Mouse (Mus musculus): Measurements from ENCODE around the gene Ankrd13c. TPM values are rescaled to one million over a fixed set of nuclear protein-coding genes. Genes with fewer than 3 reads are reported as not detected.

Gene Ankrd13c
- total RNA-seq, 1 experiment from 2014 or later = 50.8 TPM

GRCm38 (mm10) chr3:158040755-158041154 lies 93.7 kb downstream of the Ankrd13c start:
- no peak for ATAC-seq (replicated peaks; ENCODE audit: insufficient number of reproducible peaks, low FRiP score, low TSS enrichment, poor library complexity, severe bottlenecking)

DNA sequence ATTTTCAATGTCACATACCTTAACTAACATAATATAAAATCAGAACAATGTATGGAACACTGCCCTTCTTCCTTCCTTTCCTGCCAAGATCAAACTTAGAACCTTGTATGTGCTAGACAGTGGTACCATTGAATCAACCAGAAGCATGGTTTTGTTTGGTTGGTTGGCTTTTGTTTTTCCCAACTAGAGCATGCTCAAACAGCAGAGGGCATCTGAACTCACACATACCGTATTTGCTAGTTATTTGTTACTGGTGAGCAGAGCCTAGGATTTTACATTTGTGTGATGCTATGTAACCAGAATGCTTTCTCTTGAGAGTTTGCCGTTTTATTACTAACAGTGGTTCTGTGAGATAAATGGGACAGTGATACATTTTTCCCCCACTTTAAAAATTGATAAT lies 102.5 kb downstream of the Ankrd13c start:
- no peak for ATAC-seq (replicated peaks; ENCODE audit: insufficient number of reproducible peaks, low FRiP score, low TSS enrichment, poor library complexity, severe bottlenecking)

Other genes with a start within 250 kb of the Ankrd13c start
- not detected in 3 replicates for gene Cth, start 22.2 kb upstream of the Ankrd13c start, total RNA-seq (2017)
- gene Srsf11, start 89.4 kb downstream of the Ankrd13c start, total RNA-seq (2017) = 312 to 379 TPM (median 318 TPM) in 3 replicates
- 13.2 to 18.2 TPM (median 17.4 TPM) in 3 replicates for gene Lrrc40, start 89.4 kb downstream of the Ankrd13c start, total RNA-seq (2017)